ENCODE assay signal across 22 mouse cellular contexts in genomic region chr14:76145248-76145647, GRCm38 (mm10). TPM values are rescaled to one million over a fixed set of nuclear protein-coding genes. Genes with fewer than 3 reads are reported as not detected.
DNase-seq lines count a peak whose midpoint lies in the region; ATAC-seq and TF ChIP-seq lines count a peak whose summit lies in the region.
"Had no signal": no experiment of that assay in that cellular context is flagged by ENCODE, and none has a peak within 500 bp of the region (broad histone marks: within the 10 kb centered on the region; RNA-seq: fewer than 3 reads in every experiment).

No protein-coding gene starts in this region.

- H3K4me1 ChIP-seq in lung, postnatal 0 days (ENCODE audit: insufficient read depth, low read depth, low read length): peaks cover 9% of the 10 kb centered on the region; the same call in 1 of the 2 replicates
- peaks cover 16 to 26% of the 10 kb centered on the region in 2 experiments for H3K4me1 ChIP-seq in liver, embryonic 14.5 days (replicated peaks; ENCODE audit: control insufficient read depth in 2 of 2, insufficient read depth in 2 of 2, low read length in 1 of 2)
- peaks cover 7% of the 10 kb centered on the region; the same call in 1 of the 2 replicates for H3K4me1 ChIP-seq in intestine, embryonic 15.5 days (replicated peaks)
- H3K4me1 ChIP-seq: hindbrain, embryonic 13.5 days had no signal

- TF ChIP-seq CTCF in lung, postnatal 0 days (IDR thresholded peaks at IDR 0.05): no peak
- no peak for TF ChIP-seq CTCF in liver, embryonic 14.5 days (IDR thresholded peaks at IDR 0.05; ENCODE audit: low read depth)

- no peaks in the 10 kb centered on the region for H3K9me3 ChIP-seq in lung, postnatal 0 days (ENCODE audit: low read length)
- H3K9me3 ChIP-seq in liver, embryonic 14.5 days (ENCODE audit: control insufficient read depth, low read length): no peaks in the 10 kb centered on the region
- no peaks in the 10 kb centered on the region for H3K9me3 ChIP-seq in intestine, embryonic 15.5 days
- H3K9me3 ChIP-seq: embryonic facial prominence, embryonic 10.5 days; forebrain, embryonic 13.5 days; heart, embryonic 15.5 days; hindbrain, embryonic 13.5 days had no signal

- H3K9ac ChIP-seq in lung, postnatal 0 days (replicated peaks; ENCODE audit: low read depth): no peak overlapping the region
- no peak overlapping the region for H3K9ac ChIP-seq in liver, embryonic 14.5 days (replicated peaks)
- H3K9ac ChIP-seq in intestine, embryonic 15.5 days: no peak overlapping the region
- H3K9ac ChIP-seq: forebrain, embryonic 13.5 days; forebrain, postnatal 0 days; heart, embryonic 15.5 days; hindbrain, embryonic 13.5 days had no signal

- 0 out of 2 replicates have a peak, but pooled peaks have one; percentile 33 for TF ChIP-seq EP300 in lung, postnatal 0 days (IDR thresholded peaks at IDR 0.05)
- no peak for TF ChIP-seq EP300 in liver, embryonic 14.5 days (IDR thresholded peaks at IDR 0.05; ENCODE audit: low read depth)

- no peak overlapping the region for H3K4me3 ChIP-seq in lung, postnatal 0 days (ENCODE audit: low read depth, low read length)
- no peak overlapping the region for H3K4me3 ChIP-seq in liver, embryonic 14.5 days (ENCODE audit: insufficient read depth in 1 of 2, low read depth in 2 of 2, low read length in 2 of 2)
- H3K4me3 ChIP-seq in intestine, embryonic 15.5 days (replicated peaks): no peak overlapping the region
- H3K4me3 ChIP-seq: embryonic facial prominence, embryonic 10.5 days; forebrain, embryonic 13.5 days; gastrocnemius, adult 2 months; heart, embryonic 15.5 days; hindbrain, embryonic 13.5 days had no signal

- WGBS in lung, postnatal 0 days: 69% methylated on average over 1 of the region's 1 CpGs
- 30% methylated on average over 1 of the region's 1 CpGs for WGBS in liver, embryonic 14.5 days (ENCODE audit: insufficient replicate concordance)
- WGBS in intestine, embryonic 15.5 days: 82% methylated on average over 1 of the region's 1 CpGs

- H3K27me3 ChIP-seq in lung, postnatal 0 days (replicated peaks; ENCODE audit: insufficient read depth, low read length): no peaks in the 10 kb centered on the region
- H3K27me3 ChIP-seq in liver, embryonic 14.5 days (ENCODE audit: control insufficient read depth, insufficient read depth, low read length): no peaks in the 10 kb centered on the region
- H3K27me3 ChIP-seq in intestine, embryonic 15.5 days (replicated peaks): no peaks in the 10 kb centered on the region
- H3K27me3 ChIP-seq: forebrain, embryonic 13.5 days; heart, embryonic 15.5 days; hindbrain, embryonic 13.5 days; Patski had no signal

- no peak overlapping the region for H3K27ac ChIP-seq in lung, postnatal 0 days (ENCODE audit: low read length)
- H3K27ac ChIP-seq in liver, embryonic 14.5 days: no peak overlapping the region
- no peak overlapping the region for H3K27ac ChIP-seq in intestine, embryonic 15.5 days
- H3K27ac ChIP-seq: embryonic facial prominence, embryonic 10.5 days; forebrain, embryonic 13.5 days; gastrocnemius, adult 2 months; heart, embryonic 15.5 days; hindbrain, embryonic 13.5 days; hindbrain, postnatal 0 days had no signal

- DNase-seq in lung, postnatal 0 days (ENCODE audit: low spot score): no peak
- no peak for DNase-seq in lung, adult 18-20 months
- DNase-seq in R1 (ENCODE audit: low read depth, low spot score): peak; percentile 59
- DNase-seq in liver, embryonic 14.5 days (ENCODE audit: low read depth in 3 of 3, low spot score in 3 of 3): no peak
- DNase-seq in layer of hippocampus, postnatal 10 days (ENCODE audit: low spot score in 2 of 2): no peak
- DNase-seq: adrenal gland, adult 8-10 months; adrenal gland, postnatal 36 days; cerebellum, adult 2 months; cerebellum, postnatal 10 days; forebrain, postnatal 0 days; gastrocnemius, adult 2 months; gastrocnemius, postnatal 25 days; heart, postnatal 14 days had no signal

- no peak overlapping the region for H3K4me2 ChIP-seq in lung, postnatal 0 days (replicated peaks; ENCODE audit: low read depth, low read length)
- H3K4me2 ChIP-seq in liver, embryonic 14.5 days (ENCODE audit: low read depth): peak overlapping the region; percentile 58
- no peak overlapping the region for H3K4me2 ChIP-seq in intestine, embryonic 15.5 days (replicated peaks)
- H3K4me2 ChIP-seq: forebrain, embryonic 13.5 days; heart, embryonic 15.5 days; hindbrain, embryonic 13.5 days had no signal

- no peaks in the 10 kb centered on the region for H3K36me3 ChIP-seq in lung, postnatal 0 days (ENCODE audit: insufficient read depth, low read length)
- no peaks in the 10 kb centered on the region for H3K36me3 ChIP-seq in liver, embryonic 14.5 days (replicated peaks; ENCODE audit: control insufficient read depth, insufficient read depth, low read depth)
- H3K36me3 ChIP-seq in intestine, embryonic 15.5 days: no peaks in the 10 kb centered on the region
- H3K36me3 ChIP-seq: embryonic facial prominence, embryonic 10.5 days; heart, embryonic 15.5 days; hindbrain, embryonic 13.5 days had no signal

- ATAC-seq in lung, postnatal 0 days: no peak
- ATAC-seq in liver, embryonic 14.5 days (ENCODE audit: insufficient read depth): peak; percentile 52
- ATAC-seq in megakaryocyte-erythroid progenitor cell, adult 5-6 weeks (replicated peaks; ENCODE audit: low FRiP score, low TSS enrichment, poor library complexity, severe bottlenecking): 0 out of 2 replicates have a peak, but pooled peaks have one; percentile 11
- no peak for ATAC-seq in megakaryocyte, adult 5-6 weeks (ENCODE audit: poor library complexity, severe bottlenecking)
- ATAC-seq in intestine, embryonic 15.5 days: no peak
- ATAC-seq: forebrain, embryonic 13.5 days; forebrain, postnatal 0 days; hindbrain, postnatal 0 days; Patski had no signal

RNA-seq across cellular contexts. Expression of gene Nufip1, which starts 34.6 kb away (rescaled TPM):
- polyA plus RNA-seq in lung, postnatal 0 days (2015; fragmentation: Nextera tagmentation; extraction: Ambion mirVana): 6.1 and 6.5 TPM in 2 replicates
- polyA plus RNA-seq in liver, embryonic 14.5 days (2012; rRNA removed): 1.9 and 3.1 TPM in 2 replicates
- 4.6 and 5.3 TPM in 2 replicates for polyA plus RNA-seq in liver, embryonic 14.5 days (2014; fragmentation: Nextera tagmentation; extraction: Ambion mirVana)
- total RNA-seq in megakaryocyte-erythroid progenitor cell, adult 5-6 weeks (2014; fragmentation: Nextera tagmentation): 13.3 and 15.0 TPM in 2 replicates
- total RNA-seq in megakaryocyte-erythroid progenitor cell, adult 5-6 weeks (2017): 29.6 and 38.1 TPM in 2 replicates
- total RNA-seq in megakaryocyte, adult 5-6 weeks (2015): 11.5 and 13.3 TPM in 2 replicates
- total RNA-seq in megakaryocyte, adult 5-6 weeks (2017): 17.5 and 19.1 TPM in 2 replicates
- total RNA-seq in layer of hippocampus, postnatal 10 days (2021): 1 to 10 TPM; 8.4 to 8.6 TPM
- 15.6 and 17.4 TPM in 2 replicates for polyA plus RNA-seq in intestine, embryonic 15.5 days (2015; fragmentation: Nextera tagmentation; extraction: Ambion mirVana)

RNA-seq across cellular contexts. Expression of gene Gpalpp1, which starts 34.7 kb away (rescaled TPM):
- polyA plus RNA-seq in lung, postnatal 0 days (2015; fragmentation: Nextera tagmentation; extraction: Ambion mirVana): 6.3 and 7.0 TPM in 2 replicates
- 2.7 and 3.9 TPM in 2 replicates for polyA plus RNA-seq in liver, embryonic 14.5 days (2012; rRNA removed)
- polyA plus RNA-seq in liver, embryonic 14.5 days (2014; fragmentation: Nextera tagmentation; extraction: Ambion mirVana): 5.2 and 6.3 TPM in 2 replicates
- 20.1 and 27.5 TPM in 2 replicates for total RNA-seq in megakaryocyte-erythroid progenitor cell, adult 5-6 weeks (2014; fragmentation: Nextera tagmentation)
- total RNA-seq in megakaryocyte-erythroid progenitor cell, adult 5-6 weeks (2017): 37.5 and 41.0 TPM in 2 replicates
- 15.3 and 17.1 TPM in 2 replicates for total RNA-seq in megakaryocyte, adult 5-6 weeks (2015)
- 31.9 and 35.3 TPM in 2 replicates for total RNA-seq in megakaryocyte, adult 5-6 weeks (2017)
- 10 to 100 TPM; 19.3 to 21.1 TPM for total RNA-seq in layer of hippocampus, postnatal 10 days (2021)
- 10.1 and 10.5 TPM in 2 replicates for polyA plus RNA-seq in intestine, embryonic 15.5 days (2015; fragmentation: Nextera tagmentation; extraction: Ambion mirVana)

Comparison
In these comparisons a context has a peak if more than half of its experiments do, and no peak if none do; other contexts are left out.
1. ATAC-seq: peak in liver, embryonic 14.5 days (single experiment) and megakaryocyte-erythroid progenitor cell, adult 5-6 weeks (single experiment); none in lung, postnatal 0 days (single experiment), megakaryocyte, adult 5-6 weeks (single experiment) and intestine, embryonic 15.5 days (single experiment).